Mouse (Mus musculus): ENCODE results near the gene Gm5148. TPM values are rescaled to one million over a fixed set of nuclear protein-coding genes. Genes with fewer than 3 reads are reported as not detected.

Gm5148 gene
- total RNA-seq, 2 experiments from 2014 or later, result 0.16 TPM; not detected in 1

DNA sequence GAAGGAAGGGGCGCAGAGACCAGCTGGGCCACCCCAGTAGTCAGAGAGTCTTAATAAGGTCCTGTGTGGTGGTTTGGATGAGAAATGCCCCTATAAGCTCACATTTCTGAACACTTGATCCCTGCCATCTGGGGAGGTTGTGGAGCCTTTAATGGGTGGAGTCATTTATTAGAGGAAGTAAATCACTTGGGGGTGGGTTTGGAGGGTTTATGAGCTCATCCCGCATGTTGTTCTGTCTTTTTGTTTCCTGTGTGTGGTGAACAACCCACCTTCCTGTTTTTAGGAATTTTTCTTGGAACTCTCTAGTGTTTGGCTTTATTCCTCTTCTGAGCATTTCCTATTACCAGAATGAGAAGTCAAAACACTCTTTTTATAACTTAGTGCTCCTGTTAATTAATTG, 19.8 kb upstream of the Gm5148 start:
- intact Hi-C loops (cut with DNase I), result no loop called here
- DNase-seq, result no peak

GRCm38 (mm10) chr3:37739996-37740395, 15.7 kb upstream of the Gm5148 start:
- DNase-seq, result no peak
- intact Hi-C loops (cut with DNase I), result no loop called here

DNA sequence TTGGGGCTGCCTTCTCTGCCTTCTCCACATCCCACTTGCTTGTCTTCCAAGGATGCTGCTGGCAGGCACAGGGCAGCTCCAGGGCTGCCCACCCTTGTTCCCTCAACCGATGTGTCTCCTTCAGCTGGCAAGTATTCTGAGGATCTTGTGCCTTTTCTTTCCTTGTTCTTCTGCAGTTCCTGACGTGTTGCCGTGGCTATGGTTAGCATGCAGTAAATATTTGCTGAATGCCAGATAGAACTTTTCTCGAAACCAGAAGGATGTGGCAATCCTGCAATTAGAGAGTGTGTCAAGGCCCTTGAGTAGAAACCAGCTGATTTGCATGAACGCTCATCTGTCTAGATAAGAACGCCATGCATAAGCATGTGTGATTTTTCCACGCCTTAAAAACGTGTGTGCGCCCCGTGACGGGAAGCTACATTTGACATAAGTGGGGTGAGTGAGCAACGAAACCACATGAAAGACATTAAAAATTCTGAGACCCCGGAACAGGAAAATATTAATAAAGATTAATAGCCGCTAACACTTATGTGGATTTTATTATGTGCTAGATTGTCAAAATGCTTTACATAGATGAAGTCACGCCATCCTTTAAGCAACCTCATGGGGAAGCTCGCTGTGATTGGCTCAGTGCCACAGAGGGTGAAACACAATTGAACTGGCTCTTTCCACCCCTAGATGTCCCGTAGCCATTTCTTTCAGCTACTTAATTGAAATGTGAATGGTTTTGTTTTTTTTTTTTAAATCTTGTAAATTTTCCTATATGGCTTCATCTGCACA, 14.1 kb upstream of the Gm5148 start:
- DNase-seq, result peak in 1 of 2 experiments; percentile 47
- intact Hi-C loops (cut with DNase I), result no loop called here

GRCm38 (mm10) chr3:37737407-37737806, 13.1 kb upstream of the Gm5148 start:
- intact Hi-C loops (cut with DNase I), result no loop called here
- peak; percentile 67 to 78 for DNase-seq

- DNase-seq, result no peak
- intact Hi-C loops (cut with DNase I), result no loop called here
Measured at GRCm38 (mm10) chr3:37735166-37735565, 10.9 kb upstream of the Gm5148 start.

GRCm38 (mm10) chr3:37729142-37729541, 4.9 kb upstream of the Gm5148 start:
- DNase-seq, result peak; percentile 78 to 79
- intact Hi-C loops (cut with DNase I), result loop anchor here (2.0 kb wide), 1 partner anchor 88 kb away; no protein-coding TSS in a partner anchor

GRCm38 (mm10) chr3:37728112-37729100, 4.1 kb upstream of the Gm5148 start:
- intact Hi-C loops (cut with DNase I), result loop anchor here (2.0 kb wide), 1 partner anchor 88 kb away; no protein-coding TSS in a partner anchor
- peak in 1 of 2 experiments; percentile 27 for DNase-seq

DNA sequence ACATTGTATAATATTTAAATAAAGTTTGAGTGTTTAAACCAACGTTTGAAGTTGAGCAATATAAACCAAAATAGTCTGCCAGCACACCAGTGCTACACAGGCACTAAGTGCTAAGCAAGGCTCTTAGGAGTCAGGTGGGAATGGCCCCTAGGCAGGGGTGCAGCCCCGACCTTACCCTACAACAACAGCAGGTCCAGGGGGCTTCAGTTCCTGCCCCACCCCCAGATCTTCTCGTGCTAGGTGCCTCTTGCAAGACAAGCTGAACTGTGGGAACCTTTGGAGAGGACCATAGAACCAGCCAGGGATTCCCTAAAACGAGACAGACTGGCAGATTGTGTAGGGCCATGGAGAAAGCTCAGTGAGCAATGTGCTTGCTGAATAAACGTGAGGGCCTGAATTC, 3.1 kb upstream of the Gm5148 start:
- intact Hi-C loops (cut with DNase I), result no loop called here
- no peak for DNase-seq

- intact Hi-C loops (cut with DNase I), result no loop called here
- DNase-seq, result peak; percentile 52 to 71
Measured at GRCm38 (mm10) chr3:37726501-37727140, 2.3 kb upstream of the Gm5148 start.

- intact Hi-C loops (cut with DNase I), result no loop called here
- no peak for DNase-seq
Measured at GRCm38 (mm10) chr3:37724946-37725735, 851 bp upstream of the Gm5148 start.

DNA sequence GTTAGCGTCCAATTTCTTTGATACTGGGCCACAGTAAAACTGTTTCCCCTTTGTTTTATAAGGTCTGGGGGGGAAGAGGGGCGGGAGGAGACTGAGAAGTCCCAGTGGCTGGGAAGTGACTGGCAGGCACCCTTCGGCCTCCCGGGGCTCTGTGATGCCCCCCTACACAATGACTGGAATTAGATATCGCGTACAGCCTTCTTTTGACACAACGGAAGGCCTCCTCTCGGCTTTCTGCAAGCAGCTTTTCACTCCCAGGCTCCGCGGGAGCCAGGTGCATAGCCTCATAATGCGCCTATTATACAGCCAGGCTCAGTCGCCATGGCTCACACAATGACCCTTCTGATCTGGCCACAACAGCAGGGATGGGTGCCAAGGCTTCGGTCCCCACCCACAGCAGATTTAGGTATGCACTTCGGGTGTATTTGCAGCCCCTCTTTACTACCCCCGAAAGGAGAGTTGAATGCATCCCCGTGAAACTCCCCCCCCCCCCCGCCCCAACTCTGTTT, 574 bp downstream of the Gm5148 start:
- intact Hi-C loops (cut with DNase I), result no loop called here
- DNase-seq, result no peak

DNA sequence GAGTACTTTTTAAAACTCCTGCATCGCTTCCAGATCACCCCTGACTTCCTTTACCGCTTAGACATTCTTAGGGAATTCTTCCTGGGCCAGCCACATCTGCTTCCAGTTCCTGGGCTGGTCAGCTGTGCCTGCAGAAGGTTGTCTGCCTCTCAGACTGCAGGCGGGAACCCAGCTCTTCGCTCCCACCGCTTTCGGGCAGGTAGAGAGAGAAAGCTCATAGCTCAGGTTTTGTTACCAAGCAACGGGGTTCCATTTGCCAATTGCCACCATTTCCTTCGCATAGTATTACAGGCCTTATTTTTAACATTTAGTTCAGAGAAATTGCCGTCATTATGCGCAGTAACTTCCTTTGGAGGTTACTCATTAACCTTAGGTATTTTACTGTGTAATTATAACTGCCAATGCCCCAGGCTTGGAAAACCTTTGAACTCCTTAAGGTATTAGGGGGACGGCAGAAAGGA, 1.2 kb downstream of the Gm5148 start:
- intact Hi-C loops (cut with DNase I), result no loop called here
- no peak for DNase-seq

GRCm38 (mm10) chr3:37722487-37723060, 1.7 kb downstream of the Gm5148 start:
- intact Hi-C loops (cut with DNase I), result no loop called here
- DNase-seq, result no peak

GRCm38 (mm10) chr3:37716992-37717391, 7.3 kb downstream of the Gm5148 start:
- DNase-seq, result no peak
- intact Hi-C loops (cut with DNase I), result no loop called here

DNA sequence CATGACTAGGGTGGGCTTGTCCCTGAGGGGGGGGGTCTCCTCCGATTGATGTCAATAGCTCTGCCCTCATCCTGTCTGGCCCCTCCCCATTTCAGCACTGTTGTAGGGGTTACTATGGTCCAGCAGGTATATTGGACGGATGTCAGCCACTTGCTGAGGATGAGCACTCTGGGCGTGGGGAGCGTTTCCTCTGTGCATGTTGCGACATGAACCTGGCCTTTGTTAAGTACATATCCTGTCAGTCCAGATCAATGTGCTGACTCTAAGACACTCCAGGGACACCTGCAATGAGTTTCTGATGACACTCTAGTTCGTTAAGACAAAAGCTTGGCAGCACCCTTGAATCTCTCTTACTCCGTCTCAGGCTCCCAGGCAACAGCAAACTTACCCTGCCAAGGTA, 8.6 kb downstream of the Gm5148 start:
- no peak for DNase-seq

DNA sequence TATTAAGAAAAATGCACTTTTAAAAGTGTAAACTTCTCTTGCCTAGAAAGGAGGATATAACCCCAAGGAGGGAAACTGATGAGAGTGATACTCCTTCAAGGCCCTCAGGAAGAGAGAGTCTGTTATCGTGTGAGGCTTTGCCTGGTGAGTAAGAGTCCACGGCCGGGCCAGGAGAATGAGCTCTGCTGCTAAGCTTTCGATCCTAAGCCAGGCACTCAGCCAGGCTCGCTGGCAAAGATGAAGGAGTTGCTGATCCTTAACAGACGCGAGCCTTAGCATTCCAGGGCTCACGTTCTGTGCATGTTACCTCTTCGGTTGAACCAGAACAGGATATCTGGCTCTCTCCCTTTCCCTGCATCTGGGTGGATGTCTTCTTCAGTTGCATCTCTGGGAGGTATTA, 11.8 kb downstream of the Gm5148 start:
- intact Hi-C loops (cut with DNase I), result no loop called here
- DNase-seq, result peak; percentile 62 to 71

More for the DNA sequence above, 8.6 kb downstream of the Gm5148 start:
- intact Hi-C loops (cut with DNase I), result no loop called here

DNA sequence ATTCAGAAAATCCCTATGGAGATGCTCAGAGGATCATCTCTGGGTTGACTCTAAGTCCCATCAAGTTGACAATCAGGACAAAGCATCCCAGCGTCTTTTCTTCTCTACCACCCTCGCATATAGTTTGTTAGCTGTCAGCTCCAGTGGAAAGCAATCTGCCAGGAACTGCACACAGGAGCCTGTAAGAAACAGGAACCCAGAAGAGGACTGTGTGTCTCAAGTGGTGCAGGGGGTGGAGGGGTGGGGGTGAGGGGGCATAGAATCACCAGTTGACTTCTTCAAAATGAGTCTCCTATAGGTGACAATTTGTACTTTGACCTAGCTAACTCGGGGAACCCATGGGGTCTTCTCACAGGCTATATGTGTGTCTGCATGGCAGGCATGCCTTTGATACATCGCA, 12.7 kb downstream of the Gm5148 start:
- DNase-seq, result no peak
- intact Hi-C loops (cut with DNase I), result no loop called here

DNA sequence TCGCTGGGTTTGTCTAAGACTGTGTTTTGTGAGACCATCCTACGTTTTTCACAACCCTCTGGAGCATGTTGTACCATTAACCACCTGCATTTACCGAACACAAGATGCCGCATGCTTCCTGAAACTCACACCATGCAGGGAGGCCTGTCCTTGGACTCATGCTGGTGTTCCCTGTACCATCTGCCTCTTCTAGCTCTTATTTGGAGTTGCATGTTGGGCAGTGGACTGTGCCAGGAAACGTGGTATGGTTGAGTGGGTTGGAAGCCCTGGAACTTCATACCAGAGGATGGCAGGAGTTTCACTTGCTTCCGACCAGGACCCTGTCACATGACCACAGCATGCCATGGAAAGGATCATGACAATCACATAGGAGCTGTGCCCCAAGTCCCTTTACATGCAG, 16.5 kb downstream of the Gm5148 start:
- intact Hi-C loops (cut with DNase I), result no loop called here
- DNase-seq, result no peak

GRCm38 (mm10) chr3:37706439-37706838, 17.9 kb downstream of the Gm5148 start:
- intact Hi-C loops (cut with DNase I), result no loop called here
- DNase-seq, result no peak
